Mouse (Mus musculus) hindbrain, embryonic 10.5 days (tissue): Measurements from ENCODE around the gene Thy1. TPM values are rescaled to one million over a fixed set of nuclear protein-coding genes. Genes with fewer than 3 reads are reported as not detected.

Experiments used
- DNase-seq: peaks from one replicate; pipeline ENCODE4 v3.0.0-alpha.2; 2017; ENCODE audit warnings: low spot score
- H3K27ac ChIP-seq: fragments of 300-500 bp; sonication (generic); 2 replicates; pipeline ENCODE4 v1.5.1; 2016; ENCODE audit warnings: mild to moderate bottlenecking, moderate library complexity
- H3K27me3 ChIP-seq: fragments of 300-500 bp; sonication (generic); 2 replicates; pipeline ENCODE4 v1.6.1; 2016; ENCODE audit warnings: mild to moderate bottlenecking; ENCODE audit not compliant: poor library complexity, insufficient read depth, severe bottlenecking
- H3K36me3 ChIP-seq: fragments of 300-500 bp; sonication (generic); 2 replicates; pipeline ENCODE4 v1.6.1; 2016; ENCODE audit warnings: mild to moderate bottlenecking, moderate library complexity
- H3K4me1 ChIP-seq: fragments of 300-500 bp; sonication (generic); replicated peaks from 2 replicates; pipeline ENCODE4 v1.6.1; 2016; ENCODE audit warnings: mild to moderate bottlenecking
- H3K4me3 ChIP-seq: fragments of 300-500 bp; sonication (generic); 2 replicates; pipeline ENCODE4 v1.5.1; 2016; ENCODE audit warnings: mild to moderate bottlenecking, moderate library complexity
- H3K9me3 ChIP-seq: fragments of 300-500 bp; sonication (generic); 2 replicates; pipeline ENCODE4 v1.6.1; 2016; ENCODE audit warnings: mild to moderate bottlenecking, moderate library complexity
- WGBS: fragments of 180-500 bp; shearing (Covaris S2); methylation state at CpG from one replicate; pipeline ENCODE4 v1.1.7; 2016; 5-methylcytosine and 5-hydroxymethylcytosine counted together
- polyA plus RNA-seq: library from polyadenylated mRNA; unstranded; fragments of >200 nt; fragmentation: Nextera tagmentation; extraction: Ambion mirVana; gene quantifications from 2 replicates; pipeline ENCODE4 v1.2.1, GENCODE M21; 2016

The Thy1 gene
- polyA plus RNA-seq, 1 experiment from 2014 or later = 0.14 TPM

- H3K4me3 ChIP-seq = no peak overlapping the region
- 58% methylated on average over 9 of the region's 9 CpGs for WGBS
- H3K27ac ChIP-seq = peak overlapping the region; percentile 71
- H3K9me3 ChIP-seq = no peaks in the 10 kb centered on the region
- DNase-seq = no peak
- H3K27me3 ChIP-seq = peaks cover 54% of the 10 kb centered on the region
- peaks cover 84% of the 10 kb centered on the region for H3K4me1 ChIP-seq
- 0 out of 2 replicates have a peak, but pooled peaks cover 7% of the 10 kb centered on the region for H3K36me3 ChIP-seq
Measured at GRCm38 (mm10) chr9:44074395-44075275, 31.5 kb downstream of the Thy1 start.

DNA sequence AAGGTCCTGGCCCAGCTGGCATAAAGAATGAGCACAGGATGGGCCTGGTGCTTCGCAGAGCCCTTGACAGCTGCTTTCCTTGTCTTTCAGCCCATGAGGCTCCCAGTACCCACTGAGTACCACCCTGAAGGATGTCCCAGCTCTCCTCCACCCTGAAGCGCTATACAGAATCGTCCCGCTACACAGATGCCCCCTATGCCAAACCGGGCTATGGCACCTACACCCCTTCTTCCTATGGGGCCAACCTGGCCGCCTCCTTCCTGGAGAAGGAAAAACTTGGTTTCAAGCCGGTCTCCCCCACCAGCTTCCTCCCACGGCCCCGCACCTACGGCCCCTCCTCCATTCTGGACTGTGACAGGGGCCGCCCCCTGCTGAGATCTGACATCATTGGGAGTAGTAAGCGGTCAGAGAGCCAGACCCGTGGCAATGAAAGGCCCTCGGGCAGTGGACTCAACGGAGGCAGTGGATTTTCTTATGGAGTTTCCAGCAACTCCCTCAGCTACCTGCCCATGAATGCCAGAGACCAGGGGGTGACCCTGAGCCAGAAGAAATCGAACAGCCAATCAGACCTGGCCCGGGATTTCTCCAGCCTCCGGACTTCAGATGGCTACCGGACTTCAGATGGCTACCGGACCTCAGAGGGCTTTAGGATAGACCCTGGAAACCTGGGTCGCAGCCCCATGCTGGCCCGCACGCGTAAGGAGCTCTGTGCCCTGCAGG is 32.3 kb downstream of the Thy1 start:
- Histone ChIP-seq H3K4me3 (no peak overlapping the region), H3K9me3 (no peaks in the 10 kb centered on the region), H3K27ac (no peak overlapping the region), H3K27me3 (peaks cover 55% of the 10 kb centered on the region), H3K4me1 (peaks cover 81% of the 10 kb centered on the region), H3K36me3 (0 out of 2 replicates have a peak, but pooled peaks cover 7% of the 10 kb centered on the region)
- DNase-seq = no peak
- 68% methylated on average over 24 of the region's 24 CpGs for WGBS

GRCm38 (mm10) chr9:44075996-44076763 is 33.0 kb downstream of the Thy1 start:
- peaks cover 60% of the 10 kb centered on the region for H3K27me3 ChIP-seq
- 0 out of 2 replicates have a peak, but pooled peaks cover 7% of the 10 kb centered on the region for H3K36me3 ChIP-seq
- H3K27ac ChIP-seq = no peak overlapping the region
- no peak overlapping the region for H3K4me3 ChIP-seq
- WGBS = 63% methylated on average over 16 of the region's 16 CpGs
- peaks cover 74% of the 10 kb centered on the region for H3K4me1 ChIP-seq
- no peaks in the 10 kb centered on the region for H3K9me3 ChIP-seq
- no peak for DNase-seq

DNA sequence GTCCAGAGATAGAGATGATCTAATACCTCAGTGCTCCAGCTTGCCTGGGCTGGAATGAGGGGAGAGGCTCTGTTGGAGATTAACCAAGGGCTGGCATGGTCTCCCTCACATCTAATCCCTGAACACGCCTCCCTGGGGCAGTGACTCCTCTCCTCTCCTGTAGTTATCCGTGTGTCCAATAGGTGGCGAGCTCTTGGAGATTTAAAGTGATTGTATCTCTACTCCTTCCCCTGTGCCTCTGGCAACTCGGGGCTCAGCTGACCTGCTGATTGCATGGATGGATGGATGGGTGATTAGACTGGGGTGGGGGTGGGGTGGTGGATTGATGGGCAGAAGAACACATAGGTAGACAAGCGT is 33.6 kb downstream of the Thy1 start:
- Histone ChIP-seq H3K4me1 (peaks cover 68% of the 10 kb centered on the region), H3K27me3 (peaks cover 65% of the 10 kb centered on the region), H3K36me3 (0 out of 2 replicates have a peak, but pooled peaks cover 7% of the 10 kb centered on the region), H3K4me3 (no peak overlapping the region), H3K9me3 (no peaks in the 10 kb centered on the region), H3K27ac (no peak overlapping the region)
- 11% methylated on average over 5 of the region's 5 CpGs for WGBS
- peak; percentile 58 for DNase-seq

DNA sequence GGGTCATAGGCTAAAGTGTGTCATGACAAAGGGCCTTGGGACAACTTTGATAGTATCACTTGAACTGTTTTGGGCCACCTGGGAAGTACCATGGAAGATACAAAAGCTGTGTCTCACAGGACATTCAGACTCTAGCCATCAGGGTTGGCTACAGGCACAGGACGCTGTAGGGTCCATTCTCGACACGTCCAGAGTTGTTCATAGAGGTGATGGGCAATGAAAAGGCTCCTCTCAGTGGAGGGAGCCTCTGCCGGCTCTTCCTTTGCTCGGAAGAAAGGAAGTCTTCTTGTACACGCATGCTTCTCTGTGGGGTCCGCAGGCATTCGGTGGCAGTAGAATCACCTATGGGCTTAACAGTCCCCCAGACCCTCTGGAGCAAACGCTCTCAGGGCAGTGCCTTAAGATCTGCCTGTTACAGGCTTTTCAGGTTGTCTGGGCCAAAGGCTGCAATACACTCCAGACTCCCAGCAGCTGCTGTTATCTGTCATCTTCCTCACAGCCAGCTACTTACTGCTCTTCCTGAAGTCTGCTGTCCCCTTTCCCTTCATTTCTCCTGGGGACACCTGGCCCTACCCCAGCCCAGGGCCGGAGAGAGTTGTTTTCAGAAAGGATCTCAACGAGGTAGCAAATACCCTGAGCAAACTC is 34.2 kb downstream of the Thy1 start:
- Histone ChIP-seq H3K4me3 (no peak overlapping the region), H3K9me3 (no peaks in the 10 kb centered on the region), H3K27ac (no peak overlapping the region), H3K4me1 (peaks cover 62% of the 10 kb centered on the region), H3K27me3 (peaks cover 72% of the 10 kb centered on the region), H3K36me3 (0 out of 2 replicates have a peak, but pooled peaks cover 7% of the 10 kb centered on the region)
- WGBS = 84% methylated on average over 11 of the region's 11 CpGs
- DNase-seq = no peak

DNA sequence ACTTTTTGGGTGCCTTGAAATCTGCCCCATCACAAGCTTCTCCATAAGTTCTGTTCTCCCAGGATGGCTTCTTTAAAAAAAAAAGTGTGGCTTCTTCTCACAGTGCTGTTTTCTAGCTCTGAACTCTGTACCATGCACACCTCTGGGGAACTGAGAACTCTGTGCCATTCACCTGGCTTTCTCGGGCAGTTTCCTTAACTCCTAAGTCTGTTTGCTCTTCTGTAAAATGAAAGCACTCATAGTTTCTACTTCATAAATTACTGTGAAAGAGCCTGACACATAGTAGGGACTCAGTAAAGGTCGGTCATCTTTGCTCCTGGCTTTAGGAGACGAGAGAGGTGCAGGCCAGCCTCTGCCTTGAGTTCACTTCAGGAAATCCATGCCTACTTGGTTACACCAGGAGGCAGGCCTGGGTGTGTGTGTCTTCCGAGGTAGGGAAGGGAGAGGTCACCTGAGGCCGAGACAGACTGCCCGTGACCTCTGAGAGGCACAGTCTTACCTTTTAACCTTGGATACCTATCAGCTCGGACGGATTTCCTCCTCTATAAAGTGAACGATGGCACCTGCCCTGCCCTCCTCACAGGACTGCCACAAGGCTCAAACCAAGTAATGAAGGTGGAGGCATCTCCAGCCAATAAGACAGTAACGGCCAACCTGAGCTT is 35.1 kb downstream of the Thy1 start:
- Histone ChIP-seq H3K27ac (no peak overlapping the region), H3K4me1 (peaks cover 53% of the 10 kb centered on the region), H3K36me3 (0 out of 2 replicates have a peak, but pooled peaks cover 7% of the 10 kb centered on the region), H3K4me3 (no peak overlapping the region), H3K9me3 (no peaks in the 10 kb centered on the region), H3K27me3 (peaks cover 80% of the 10 kb centered on the region)
- WGBS = 83% methylated on average over 10 of the region's 10 CpGs
- no peak for DNase-seq

GRCm38 (mm10) chr9:44078955-44079756 is 36.0 kb downstream of the Thy1 start:
- DNase-seq = no peak
- WGBS = 46% methylated on average over 16 of the region's 16 CpGs
- Histone ChIP-seq H3K27me3 (peaks cover 89% of the 10 kb centered on the region), H3K4me3 (no peak overlapping the region), H3K4me1 (peaks cover 54% of the 10 kb centered on the region), H3K9me3 (no peaks in the 10 kb centered on the region), H3K27ac (peak overlapping the region; percentile 41; the same call in 1 of the 2 replicates), H3K36me3 (0 out of 2 replicates have a peak, but pooled peaks cover 7% of the 10 kb centered on the region)

DNA sequence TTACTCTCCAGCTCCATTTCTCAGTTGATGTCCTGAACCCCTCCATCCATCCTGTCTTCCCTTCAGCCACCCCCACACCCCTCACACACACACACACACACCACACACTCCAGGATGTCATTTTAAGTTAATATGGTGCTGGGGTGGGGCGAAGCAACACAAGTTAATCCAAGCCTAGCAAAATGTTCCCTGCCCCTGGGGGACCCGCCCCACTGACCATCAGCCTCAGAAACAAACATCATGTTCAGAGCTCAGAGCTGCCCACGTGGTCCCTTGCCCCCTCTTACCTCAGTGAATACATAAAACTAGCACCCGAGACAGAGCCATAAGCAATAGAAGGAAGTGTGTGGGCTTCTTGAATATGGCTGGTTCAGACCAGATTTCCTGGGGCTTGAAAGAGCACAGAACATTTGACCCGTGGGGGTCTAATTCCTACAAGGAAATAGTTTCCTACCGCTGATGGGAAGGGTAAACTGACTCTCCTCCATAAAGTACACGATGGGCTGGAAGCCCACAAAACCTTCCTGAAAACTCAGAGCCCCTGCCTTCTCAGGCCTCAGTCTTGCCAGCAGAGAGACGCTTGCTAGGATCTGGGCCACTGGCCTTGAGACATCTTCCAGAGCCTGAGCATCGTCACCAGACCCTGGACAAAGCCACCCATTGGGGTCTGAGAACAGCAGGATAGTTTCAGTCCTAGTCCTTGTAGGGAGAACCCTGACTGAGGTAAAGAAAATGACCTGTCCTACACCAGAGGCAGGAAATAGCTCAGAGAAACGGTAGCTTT is 37.0 kb downstream of the Thy1 start:
- no peaks in the 10 kb centered on the region for H3K9me3 ChIP-seq
- peaks cover 56% of the 10 kb centered on the region for H3K4me1 ChIP-seq
- H3K36me3 ChIP-seq = 0 out of 2 replicates have a peak, but pooled peaks cover 7% of the 10 kb centered on the region
- H3K27ac ChIP-seq = no peak overlapping the region
- no peak overlapping the region for H3K4me3 ChIP-seq
- no peak for DNase-seq
- peaks cover 90% of the 10 kb centered on the region for H3K27me3 ChIP-seq
- WGBS = 77% methylated on average over 10 of the region's 10 CpGs

GRCm38 (mm10) chr9:44080953-44081352 is 37.8 kb downstream of the Thy1 start:
- Histone ChIP-seq H3K27ac (no peak overlapping the region), H3K36me3 (0 out of 2 replicates have a peak, but pooled peaks cover 3% of the 10 kb centered on the region), H3K4me3 (no peak overlapping the region), H3K4me1 (peaks cover 56% of the 10 kb centered on the region), H3K27me3 (peaks cover 90% of the 10 kb centered on the region), H3K9me3 (no peaks in the 10 kb centered on the region)
- DNase-seq = no peak
- 91% methylated on average over 5 of the region's 5 CpGs for WGBS

- 71% methylated on average over 5 of the region's 5 CpGs for WGBS
- no peak overlapping the region for H3K4me3 ChIP-seq
- H3K4me1 ChIP-seq = peaks cover 57% of the 10 kb centered on the region
- DNase-seq = no peak
- no peaks in the 10 kb centered on the region for H3K36me3 ChIP-seq
- H3K9me3 ChIP-seq = no peaks in the 10 kb centered on the region
- peaks cover 90% of the 10 kb centered on the region for H3K27me3 ChIP-seq
- no peak overlapping the region for H3K27ac ChIP-seq
Measured at GRCm38 (mm10) chr9:44081581-44081980, 38.4 kb downstream of the Thy1 start.
